Mouse (Mus musculus) hindbrain, embryonic 15.5 days (tissue): ENCODE measurements around the gene 1700020L24Rik. TPM values are rescaled to one million over a fixed set of nuclear protein-coding genes. Genes with fewer than 3 reads are reported as not detected.

ENCODE experiments used
- ATAC-seq: fragments of 200-750 bp; cut with Nextera tagmentation; 2 replicates; pipeline ENCODE4 v1.8.0; 2017; ENCODE audit warnings: low read depth, moderate number of reproducible peaks, moderate TSS enrichment; ENCODE audit not compliant: low FRiP score
- H3K27ac ChIP-seq: fragments of 300-500 bp; sonication (generic); replicated peaks from 2 replicates; pipeline ENCODE4 v1.5.1; 2015; ENCODE audit warnings: mild to moderate bottlenecking, inconsistent platforms
- H3K27me3 ChIP-seq: fragments of 300-500 bp; sonication (generic); 2 replicates; pipeline ENCODE4 v1.6.1; 2015; ENCODE audit warnings: control low read depth, inconsistent platforms
- H3K36me3 ChIP-seq: fragments of 300-500 bp; sonication (generic); 2 replicates; pipeline ENCODE4 v1.6.1; 2015; ENCODE audit warnings: control low read depth, inconsistent platforms
- H3K4me1 ChIP-seq: fragments of 300-500 bp; sonication (generic); replicated peaks from 2 replicates; pipeline ENCODE4 v1.6.1; 2015; ENCODE audit warnings: control low read depth, inconsistent platforms
- H3K4me2 ChIP-seq: fragments of 300-500 bp; sonication (generic); 2 replicates; pipeline ENCODE4 v1.6.1; 2015; ENCODE audit warnings: moderate library complexity, mild to moderate bottlenecking, inconsistent platforms
- H3K4me3 ChIP-seq: fragments of 300-500 bp; sonication (generic); 2 replicates; pipeline ENCODE4 v1.5.1; 2015; ENCODE audit warnings: mild to moderate bottlenecking, inconsistent platforms
- H3K9ac ChIP-seq: fragments of 300-500 bp; sonication (generic); 2 replicates; pipeline ENCODE4 v1.6.1; 2015; ENCODE audit warnings: inconsistent platforms
- H3K9me3 ChIP-seq: fragments of 300-500 bp; sonication (generic); 2 replicates; pipeline ENCODE4 v1.6.1; 2016; ENCODE audit warnings: control low read depth, inconsistent platforms
- WGBS: fragments of 180-500 bp; shearing (Covaris S2); methylation state at CpG from one replicate; pipeline ENCODE4 v1.1.7; 2015; 5-methylcytosine and 5-hydroxymethylcytosine counted together
- polyA plus RNA-seq: library from polyadenylated mRNA; unstranded; fragments of >200 nt; fragmentation: Nextera tagmentation; extraction: Ambion mirVana; gene quantifications from 2 replicates; pipeline ENCODE4 v1.2.1, GENCODE M21; 2015

1700020L24Rik gene
- polyA plus RNA-seq, 1 experiment from 2014 or later, result 0.78 TPM

DNA sequence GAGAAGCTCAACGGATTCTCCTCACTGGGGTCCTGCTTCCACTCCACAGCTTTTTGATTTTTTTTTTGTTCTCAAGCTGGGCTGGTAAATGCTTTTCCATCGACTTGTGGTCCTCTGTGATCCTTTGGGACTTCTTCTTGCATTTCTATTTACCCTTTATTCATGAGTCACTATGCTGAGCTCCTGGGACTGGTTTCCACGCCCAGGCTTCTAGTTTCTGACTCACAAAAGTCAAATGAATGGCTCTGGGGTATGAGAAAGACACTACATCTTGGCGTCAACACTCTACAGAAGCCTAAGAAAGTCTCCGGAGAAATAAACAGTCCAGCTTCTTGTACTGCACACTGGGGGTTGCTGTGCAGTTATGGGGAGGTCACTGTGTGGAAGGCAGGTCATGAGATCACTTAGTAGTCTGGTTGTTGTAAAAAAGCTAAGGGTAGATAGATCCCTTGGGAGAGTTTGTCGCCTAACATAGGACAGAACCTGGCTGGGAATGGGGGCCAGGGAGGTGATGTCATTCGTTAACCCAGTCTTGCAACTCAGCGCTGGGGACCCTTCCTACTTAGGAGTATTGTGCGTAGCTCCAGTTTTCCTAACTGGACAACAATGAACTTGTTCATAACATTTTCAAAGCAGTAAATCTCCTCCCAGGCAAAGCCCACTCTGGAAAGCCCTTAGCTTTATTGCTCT, 20.6 kb downstream of the 1700020L24Rik start:
- ATAC-seq, result no peak
- Histone ChIP-seq H3K9me3 (no peaks in the 10 kb centered on the region), H3K27me3 (peaks cover 11% of the 10 kb centered on the region), H3K4me3 (no peak overlapping the region), H3K27ac (no peak overlapping the region), H3K9ac (no peak overlapping the region), H3K4me1 (peaks cover 14% of the 10 kb centered on the region), H3K4me2 (no peak overlapping the region), H3K36me3 (no peaks in the 10 kb centered on the region)
- WGBS, result 62% methylated on average over 9 of the region's 9 CpGs

DNA sequence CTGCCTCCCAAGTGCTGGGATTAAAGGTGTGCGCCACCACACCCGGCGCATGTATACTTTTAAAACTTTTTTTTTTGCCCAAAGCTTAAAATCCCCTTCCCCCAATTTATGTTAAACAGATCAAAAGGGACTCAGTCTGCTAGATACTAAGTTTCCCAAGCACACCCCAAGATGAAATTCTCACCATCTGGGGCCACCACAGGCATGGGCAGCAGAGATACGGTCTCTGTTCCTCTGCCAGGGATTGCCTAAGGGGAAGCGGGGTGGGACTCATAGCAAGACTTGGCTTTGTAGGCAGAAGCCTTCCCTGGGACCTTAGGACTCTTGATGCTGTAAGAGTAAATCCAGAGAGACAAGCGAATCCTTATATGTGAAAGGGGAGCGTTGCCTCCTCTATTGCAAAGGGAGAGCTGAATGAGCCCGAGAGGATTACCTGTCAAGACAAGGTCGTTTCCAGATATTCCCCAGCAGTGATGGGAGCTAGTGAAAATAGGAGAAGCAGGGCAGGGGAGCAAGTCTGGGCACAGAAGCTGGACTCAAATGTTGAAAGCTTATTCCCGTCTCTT, 24.1 kb downstream of the 1700020L24Rik start:
- H3K36me3 ChIP-seq, result no peaks in the 10 kb centered on the region
- WGBS, result 69% methylated on average over 10 of the region's 10 CpGs
- no peak for ATAC-seq
- peaks cover 19% of the 10 kb centered on the region for H3K4me1 ChIP-seq
- no peak overlapping the region for H3K9ac ChIP-seq
- H3K4me3 ChIP-seq, result 0 out of 2 replicates have a peak overlapping the region, but pooled peaks have one; percentile 61
- no peaks in the 10 kb centered on the region for H3K9me3 ChIP-seq
- peak overlapping the region; percentile 96 for H3K4me2 ChIP-seq
- H3K27me3 ChIP-seq, result peaks cover 32% of the 10 kb centered on the region
- no peak overlapping the region for H3K27ac ChIP-seq

DNA sequence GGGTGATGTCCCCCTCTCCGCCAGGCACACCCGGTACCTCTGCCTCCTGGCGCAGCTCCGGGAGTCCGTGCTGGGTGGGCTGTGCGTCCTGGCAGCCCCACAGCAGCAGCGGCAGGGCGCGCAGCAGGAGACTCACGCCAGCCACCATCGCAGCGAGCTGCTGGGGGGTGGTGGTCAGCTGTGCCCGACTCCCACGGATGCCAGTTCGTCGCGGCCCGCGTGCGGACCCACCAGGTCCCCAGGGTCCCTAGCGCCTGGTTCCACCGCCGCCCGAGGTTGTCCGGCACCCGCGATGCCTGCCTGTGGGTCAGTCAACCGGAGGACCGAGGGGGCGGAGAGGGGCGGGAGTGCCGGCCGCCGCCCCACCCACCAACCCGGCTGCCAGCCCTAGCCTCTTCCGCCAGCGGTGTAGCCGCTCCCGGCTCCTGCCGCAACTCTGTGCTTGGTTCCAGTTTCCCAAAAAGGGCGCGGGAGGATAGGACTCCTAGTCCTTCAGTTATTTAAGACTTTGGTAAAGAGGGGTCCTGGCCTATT, 25.3 kb downstream of the 1700020L24Rik start, which contains the start of gene Mmp28:
Gene Mmp28 (minus strand): TSS at position 361 of the 534 bp plus-strand sequence.
- peak within 1 kb of the TSS; percentile 96 for H3K4me2 ChIP-seq

DNA sequence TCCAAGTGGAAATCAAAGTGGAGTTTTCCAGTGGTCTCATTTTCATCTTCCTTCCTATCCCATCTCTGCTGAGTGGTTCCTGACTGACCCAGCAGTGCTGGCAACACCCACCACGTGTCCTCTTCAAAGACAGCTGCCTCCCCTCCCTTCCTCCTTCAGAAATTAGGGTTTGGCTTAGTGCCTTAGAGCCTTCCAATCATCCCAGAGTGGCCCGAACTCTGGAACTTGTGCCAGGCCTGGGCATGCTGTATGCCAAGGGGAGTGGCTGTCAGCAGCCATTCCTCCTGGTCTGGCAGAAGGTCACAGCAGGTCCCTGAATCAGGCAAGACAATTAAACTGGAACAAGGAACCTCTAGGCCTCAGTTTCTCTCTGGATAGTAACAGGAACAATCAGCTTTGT, 28.5 kb downstream of the 1700020L24Rik start:
- H3K4me3 ChIP-seq, result no peak overlapping the region
- no peak overlapping the region for H3K9ac ChIP-seq
- no peaks in the 10 kb centered on the region for H3K36me3 ChIP-seq
- no peak overlapping the region for H3K4me2 ChIP-seq
- H3K27ac ChIP-seq, result peak overlapping the region; percentile 61
- WGBS, result 21% methylated on average over 2 of the region's 2 CpGs
- ATAC-seq, result peak; percentile 60
- peaks cover 28% of the 10 kb centered on the region for H3K4me1 ChIP-seq
- H3K9me3 ChIP-seq, result no peaks in the 10 kb centered on the region
- peaks cover 37% of the 10 kb centered on the region for H3K27me3 ChIP-seq

More for the DNA sequence above, 25.3 kb downstream of the 1700020L24Rik start, which contains the start of gene Mmp28:
- Histone ChIP-seq H3K27ac (0 out of 2 replicates have a peak within 1 kb of the TSS, but pooled peaks have one; percentile 16), H3K9ac (peak within 1 kb of the TSS; percentile 68), H3K4me1 (peaks cover 28% of the 10 kb centered on the region), H3K9me3 (no peaks in the 10 kb centered on the region), H3K27me3 (peaks cover 32% of the 10 kb centered on the region), H3K4me3 (peak within 1 kb of the TSS; percentile 61), H3K36me3 (no peaks in the 10 kb centered on the region)
- ATAC-seq, result peak; percentile 50; the same call in 1 of the 2 replicates
- 0% methylated on average over 41 of the region's 42 CpGs for WGBS

DNA sequence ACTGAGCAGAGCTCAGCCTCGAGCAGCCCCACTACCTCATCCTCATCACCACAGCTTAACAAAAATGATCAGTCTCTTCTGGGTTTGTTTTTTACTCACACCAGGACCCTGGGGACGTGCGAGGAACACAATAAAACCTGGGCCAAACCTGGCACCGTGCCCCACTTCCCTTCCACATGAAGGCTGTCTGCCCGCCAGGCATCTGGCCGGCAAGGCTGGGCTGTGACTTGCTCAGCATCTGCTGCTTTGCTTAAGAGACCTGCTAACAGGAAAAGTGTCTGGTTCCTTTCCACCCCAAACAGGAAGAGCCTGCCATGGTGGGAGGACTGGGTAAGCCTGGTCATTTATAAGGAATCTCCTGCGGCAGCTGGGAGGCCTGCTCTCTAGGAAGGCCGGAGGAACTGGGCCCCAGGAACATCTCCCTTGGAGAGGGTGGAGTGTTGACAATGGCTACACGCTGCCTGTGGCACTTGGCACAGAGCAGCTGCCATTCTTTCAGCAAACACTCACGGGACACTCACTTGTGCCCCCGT, 29.7 kb downstream of the 1700020L24Rik start:
- Histone ChIP-seq H3K9ac (no peak overlapping the region), H3K4me2 (no peak overlapping the region), H3K27me3 (peaks cover 28% of the 10 kb centered on the region), H3K4me1 (peaks cover 34% of the 10 kb centered on the region), H3K4me3 (no peak overlapping the region), H3K36me3 (no peaks in the 10 kb centered on the region), H3K27ac (peak overlapping the region; percentile 61), H3K9me3 (no peaks in the 10 kb centered on the region)
- peak; percentile 46; the same call in 1 of the 2 replicates for ATAC-seq
- WGBS, result 40% methylated on average over 11 of the region's 11 CpGs

DNA sequence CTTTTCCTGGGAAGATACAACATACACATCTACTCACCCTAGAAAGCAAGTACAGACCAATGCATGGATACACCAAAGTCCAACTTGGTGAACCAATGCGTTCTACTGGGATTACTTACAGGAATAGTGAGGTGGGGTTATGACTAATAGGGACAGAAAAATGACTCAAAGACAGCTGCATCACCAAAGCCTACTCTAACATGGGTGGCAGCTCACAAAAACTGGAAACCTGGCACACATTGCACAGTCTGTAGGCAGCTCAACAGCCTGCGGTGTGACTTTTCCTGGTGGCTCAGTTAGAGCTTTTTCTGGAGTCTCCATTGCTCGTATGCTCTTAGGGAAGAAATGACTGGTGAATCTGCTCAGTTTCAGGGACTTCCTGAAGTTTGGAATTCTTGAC, 31.3 kb downstream of the 1700020L24Rik start:
- H3K4me2 ChIP-seq, result no peak overlapping the region
- peaks cover 19% of the 10 kb centered on the region for H3K27me3 ChIP-seq
- H3K36me3 ChIP-seq, result no peaks in the 10 kb centered on the region
- 91% methylated on average over 3 of the region's 3 CpGs for WGBS
- no peak overlapping the region for H3K9ac ChIP-seq
- peaks cover 24% of the 10 kb centered on the region for H3K4me1 ChIP-seq
- no peaks in the 10 kb centered on the region for H3K9me3 ChIP-seq
- no peak for ATAC-seq
- no peak overlapping the region for H3K4me3 ChIP-seq
- H3K27ac ChIP-seq, result no peak overlapping the region

DNA sequence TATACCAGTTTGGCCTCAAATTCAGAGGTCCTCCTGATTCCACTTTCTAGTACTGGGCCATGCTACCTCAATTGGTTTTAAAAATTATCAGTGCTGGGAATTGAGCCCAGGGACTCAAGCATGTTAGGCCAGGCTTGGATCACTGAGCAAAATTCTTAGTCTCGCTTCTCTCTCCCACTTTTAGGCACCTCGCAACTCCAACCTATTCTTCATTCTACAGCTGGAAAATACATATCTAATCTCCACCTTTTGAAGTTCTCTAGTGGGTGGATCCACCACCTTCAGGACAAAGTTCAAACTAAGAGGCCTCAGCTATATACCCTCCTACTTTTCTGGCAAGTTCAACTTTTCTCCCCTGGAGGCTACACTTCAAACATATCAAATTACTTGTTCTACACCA, 34.3 kb downstream of the 1700020L24Rik start:
- no peaks in the 10 kb centered on the region for H3K36me3 ChIP-seq
- H3K4me2 ChIP-seq, result peak overlapping the region; percentile 81
- no peak overlapping the region for H3K4me3 ChIP-seq
- no peak overlapping the region for H3K27ac ChIP-seq
- peaks cover 33% of the 10 kb centered on the region for H3K4me1 ChIP-seq
- WGBS, result 90% methylated on average over 2 of the region's 2 CpGs
- no peaks in the 10 kb centered on the region for H3K9me3 ChIP-seq
- ATAC-seq, result no peak
- peaks cover 5% of the 10 kb centered on the region; the same call in 1 of the 2 replicates for H3K27me3 ChIP-seq
- no peak overlapping the region for H3K9ac ChIP-seq

DNA sequence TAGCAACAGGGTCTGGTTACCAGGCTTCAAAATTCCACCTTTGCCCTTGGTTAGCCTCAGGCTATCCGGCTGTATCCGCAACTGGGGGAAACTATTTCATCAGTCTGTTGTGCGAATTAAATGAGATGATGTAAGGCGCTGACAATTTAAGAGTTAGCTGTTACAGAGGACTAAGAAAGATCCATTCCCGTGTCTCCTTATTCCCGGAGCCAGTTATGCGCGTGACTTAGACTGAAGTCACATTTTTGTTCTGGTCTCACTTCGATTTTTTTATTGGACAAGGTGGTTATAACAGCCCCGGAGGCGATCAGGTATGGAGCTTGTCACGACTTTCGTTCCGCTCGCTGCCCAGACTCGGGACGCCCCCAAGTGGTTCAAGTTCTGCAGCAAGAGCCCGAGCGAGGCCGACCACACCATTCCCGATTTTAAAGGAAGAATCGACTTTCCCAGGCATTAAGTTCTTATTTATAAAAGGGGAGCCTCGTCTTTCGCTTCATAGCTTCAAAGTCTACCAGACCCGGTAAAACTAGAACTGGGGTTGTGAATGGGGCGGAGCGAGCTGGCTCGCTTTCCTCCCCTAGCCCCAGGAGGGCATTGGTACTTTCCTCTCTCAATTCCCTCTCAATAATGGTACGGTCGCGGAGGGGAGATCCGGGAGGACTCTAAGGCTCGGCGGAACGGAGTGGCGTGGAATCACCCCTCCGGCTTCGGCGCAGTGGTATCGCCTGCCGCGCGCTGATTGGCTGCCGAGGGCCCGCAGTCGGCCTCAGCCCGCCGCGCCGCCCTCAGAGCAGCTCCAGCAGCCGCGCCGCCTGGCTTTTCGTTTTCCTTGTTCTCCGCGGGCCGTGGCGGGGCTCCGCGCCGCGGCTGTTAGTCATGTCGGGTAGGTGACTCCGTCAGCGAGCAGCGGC, 35.1 kb downstream of the 1700020L24Rik start, which contains the start of gene Taf15:
Gene Taf15 (plus strand): TSS at position 763 of the 911 bp plus-strand sequence.
- H3K9me3 ChIP-seq, result no peaks in the 10 kb centered on the region
- H3K27ac ChIP-seq, result peak within 1 kb of the TSS; percentile 96
- no peaks in the 10 kb centered on the region for H3K36me3 ChIP-seq
- H3K4me3 ChIP-seq, result peak within 1 kb of the TSS; percentile 88
- ATAC-seq, result peak; percentile 98
- WGBS, result under 1% methylated on average over 65 of the region's 66 CpGs
- H3K4me2 ChIP-seq, result peak within 1 kb of the TSS; percentile 81
- peaks cover 5% of the 10 kb centered on the region; the same call in 1 of the 2 replicates for H3K27me3 ChIP-seq
- H3K9ac ChIP-seq, result peak within 1 kb of the TSS; percentile 84
- peaks cover 25% of the 10 kb centered on the region for H3K4me1 ChIP-seq

DNA sequence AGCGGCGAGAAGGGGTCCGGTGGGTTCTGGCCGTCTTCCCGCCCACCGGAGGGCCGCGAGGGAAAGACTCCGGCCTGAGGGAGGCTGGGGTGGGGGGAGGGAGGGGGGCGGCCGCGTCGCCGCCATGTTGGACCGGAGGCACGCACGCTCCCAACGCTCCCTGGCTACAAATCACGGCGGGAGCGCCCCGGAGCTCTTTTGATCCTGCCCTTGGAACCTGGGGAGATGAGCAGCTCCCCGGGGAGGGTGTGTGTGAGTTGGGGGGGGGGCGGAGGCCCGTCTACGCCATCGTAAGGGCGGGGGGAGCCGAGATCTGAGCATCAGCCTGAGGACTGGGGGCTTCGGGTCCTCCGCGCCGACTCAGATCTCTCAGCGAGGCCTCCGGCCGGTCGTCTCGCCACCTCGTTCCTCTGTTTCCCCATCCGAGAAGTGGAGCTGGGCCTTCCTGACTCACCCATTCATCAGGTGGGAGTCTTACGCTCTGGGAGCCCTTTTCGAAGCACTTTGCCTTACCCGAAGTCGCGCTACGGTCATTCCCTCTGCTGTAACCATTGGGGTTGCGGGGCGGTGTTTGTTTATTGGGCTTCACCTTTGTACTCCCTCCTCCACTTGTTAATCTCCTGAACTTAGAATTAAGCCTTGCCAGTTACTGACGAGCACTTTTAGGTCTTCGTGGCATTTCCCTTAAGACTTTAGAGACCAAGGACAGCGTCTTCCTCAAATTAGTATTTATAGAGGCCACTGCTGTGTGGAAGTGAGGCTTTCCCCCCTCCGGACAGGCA, 35.9 kb downstream of the 1700020L24Rik start:
- Histone ChIP-seq H3K4me2 (peak overlapping the region; percentile 81), H3K9ac (peak overlapping the region; percentile 84), H3K4me3 (peak overlapping the region; percentile 88), H3K27ac (peak overlapping the region; percentile 96), H3K4me1 (peaks cover 25% of the 10 kb centered on the region), H3K27me3 (peaks cover 5% of the 10 kb centered on the region; the same call in 1 of the 2 replicates), H3K36me3 (0 out of 2 replicates have a peak, but pooled peaks cover 4% of the 10 kb centered on the region), H3K9me3 (no peaks in the 10 kb centered on the region)
- peak; percentile 92 for ATAC-seq
- WGBS, result under 1% methylated on average over 50 of the region's 52 CpGs
